Mouse (Mus musculus): ENCODE data around the gene Cd200.
"Not testable (repeated sequence)": the region's sequence is repeated elsewhere in the genome, so short reads cannot be mapped to it uniquely, and the experiment has no call there.

The Cd200 gene

DNA sequence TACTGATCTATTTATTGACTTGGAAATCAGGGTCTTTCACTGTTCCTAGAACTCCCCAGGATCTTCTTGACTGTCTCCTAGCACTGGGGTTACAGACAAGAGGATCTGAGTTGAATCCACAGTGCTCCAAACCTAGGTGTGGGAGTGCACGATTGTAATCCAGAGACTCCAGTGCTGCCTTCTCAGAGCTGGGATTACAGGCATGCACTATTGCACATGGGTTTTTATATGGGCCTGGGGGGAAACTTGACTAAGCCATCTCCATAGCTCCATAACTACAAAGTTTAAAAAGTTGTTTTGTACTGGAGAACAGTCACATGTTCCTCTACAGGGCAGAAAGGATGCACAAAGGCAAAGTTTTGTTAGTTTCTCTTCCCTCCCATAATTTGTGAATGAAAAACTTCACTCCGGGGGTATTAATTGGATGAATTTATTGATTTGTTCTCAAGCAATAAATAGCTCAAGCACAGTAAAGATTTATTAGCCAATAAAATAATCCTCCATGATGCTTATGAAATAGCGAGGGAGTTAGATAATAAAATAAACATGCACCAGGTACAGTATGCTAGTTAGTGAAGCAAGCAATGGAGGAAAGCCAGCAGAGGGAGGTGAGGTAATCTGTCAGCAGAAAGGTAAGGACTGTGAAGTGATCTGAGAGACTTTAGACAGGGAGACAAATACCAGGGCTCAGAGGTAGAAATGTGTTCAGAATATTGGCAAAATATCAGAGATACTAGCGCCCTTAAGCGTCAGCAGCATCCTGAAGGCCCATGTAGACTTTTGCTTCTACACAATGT lies 30.5 kb downstream of the Cd200 start:
- DNase-seq (ENCODE audit: low spot score in 2 of 2): no peak

DNA sequence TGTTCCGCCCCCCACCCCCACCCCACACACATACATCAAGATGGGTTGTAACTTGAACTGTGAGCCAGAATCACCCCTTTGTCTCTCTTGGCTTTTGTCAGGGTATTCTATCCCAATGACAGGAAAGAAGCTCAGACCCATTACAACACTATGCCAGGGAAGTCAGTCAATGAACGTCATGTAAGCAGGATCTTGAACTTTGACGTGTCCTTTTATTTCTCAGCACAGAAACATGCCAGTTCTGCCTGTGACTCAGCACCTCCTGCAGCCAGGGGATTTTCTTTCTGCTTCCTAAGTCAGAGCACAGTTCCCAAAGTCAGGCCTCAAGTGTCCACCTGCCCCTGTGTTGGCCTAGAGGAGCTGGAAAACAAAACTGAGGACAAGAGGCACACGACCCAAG lies 31.5 kb downstream of the Cd200 start:
- no peak for DNase-seq (ENCODE audit: low spot score in 2 of 2)

- DNase-seq (ENCODE audit: low spot score in 2 of 2): no peak
Measured at GRCm38 (mm10) chr16:45376812-45377211, 32.0 kb downstream of the Cd200 start.

DNA sequence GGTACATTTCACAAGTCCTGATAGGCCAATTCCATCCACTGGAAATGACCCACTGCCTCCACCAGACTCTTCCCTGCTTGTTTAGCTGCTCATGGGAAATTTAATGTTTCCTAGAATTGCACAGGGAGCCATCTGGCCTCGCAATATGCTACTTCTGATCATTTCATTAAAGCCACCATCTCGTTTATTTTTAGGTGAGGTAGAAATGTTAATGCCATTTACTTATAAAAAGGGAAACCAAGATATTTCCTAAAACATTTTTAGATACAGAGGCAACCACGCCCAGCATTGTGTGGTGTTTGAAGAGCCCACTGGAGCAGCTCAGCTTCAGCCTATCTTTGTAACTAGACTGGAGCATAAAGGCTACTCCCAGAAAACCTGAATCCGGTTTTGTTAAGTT lies 32.6 kb downstream of the Cd200 start:
- peak; percentile 57 to 82 for DNase-seq (ENCODE audit: low spot score in 2 of 2)

DNA sequence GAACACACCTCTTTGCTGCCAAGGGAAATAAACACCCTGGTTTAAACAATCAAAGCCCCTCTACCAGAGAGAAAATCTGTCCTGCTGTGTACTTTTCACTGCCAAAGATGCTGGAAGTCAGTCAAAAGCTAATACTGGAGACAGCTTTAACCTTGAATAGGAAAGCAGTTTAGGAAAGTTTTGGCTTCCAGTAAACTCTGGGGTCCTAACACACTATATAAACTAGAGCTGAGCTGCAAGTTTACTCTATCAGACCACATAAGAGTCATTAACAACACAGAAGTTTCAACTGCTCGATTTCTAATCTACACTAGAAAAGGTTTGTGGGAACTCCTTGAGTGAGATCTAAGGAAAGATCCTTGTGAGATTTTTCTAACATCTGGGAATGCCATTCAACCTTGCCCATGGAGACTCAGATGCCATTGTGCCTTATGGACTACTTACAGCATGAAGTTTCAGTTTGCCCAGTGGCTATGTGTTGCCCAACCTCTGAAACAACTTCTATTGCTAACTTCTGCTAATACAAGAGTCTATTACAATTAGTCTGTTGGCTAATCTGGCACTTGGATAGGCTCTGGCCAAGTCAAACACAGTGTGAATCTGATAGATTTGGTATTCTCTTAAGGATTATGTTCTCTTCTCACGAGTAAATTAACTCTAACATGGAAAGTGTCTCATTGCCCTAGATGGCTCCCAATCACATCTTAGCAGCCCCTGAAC lies 33.2 kb downstream of the Cd200 start:
- DNase-seq (ENCODE audit: low spot score in 2 of 2): no peak

DNA sequence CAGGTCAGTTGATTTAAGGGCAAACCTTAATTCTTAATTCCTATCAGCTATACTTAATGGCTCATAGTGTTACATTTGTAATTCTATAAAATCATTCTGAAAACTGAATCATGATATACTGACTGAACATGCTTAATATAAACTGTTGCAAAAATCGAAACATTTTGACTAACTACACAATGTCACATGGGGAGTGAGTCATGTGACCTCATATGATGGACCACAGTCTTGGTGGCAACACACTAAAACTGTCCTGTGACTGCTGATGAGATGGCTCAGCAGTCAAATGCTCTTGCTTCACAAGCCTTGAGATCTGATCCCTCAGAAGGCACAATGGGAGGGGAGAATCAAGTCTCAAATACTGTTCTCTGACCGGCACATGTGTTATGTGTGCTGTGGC lies 34.8 kb downstream of the Cd200 start:
- no peak for DNase-seq (ENCODE audit: low spot score in 2 of 2)

- DNase-seq (ENCODE audit: low spot score in 2 of 2): no peak
Measured at GRCm38 (mm10) chr16:45371076-45371475, 37.8 kb downstream of the Cd200 start.

DNA sequence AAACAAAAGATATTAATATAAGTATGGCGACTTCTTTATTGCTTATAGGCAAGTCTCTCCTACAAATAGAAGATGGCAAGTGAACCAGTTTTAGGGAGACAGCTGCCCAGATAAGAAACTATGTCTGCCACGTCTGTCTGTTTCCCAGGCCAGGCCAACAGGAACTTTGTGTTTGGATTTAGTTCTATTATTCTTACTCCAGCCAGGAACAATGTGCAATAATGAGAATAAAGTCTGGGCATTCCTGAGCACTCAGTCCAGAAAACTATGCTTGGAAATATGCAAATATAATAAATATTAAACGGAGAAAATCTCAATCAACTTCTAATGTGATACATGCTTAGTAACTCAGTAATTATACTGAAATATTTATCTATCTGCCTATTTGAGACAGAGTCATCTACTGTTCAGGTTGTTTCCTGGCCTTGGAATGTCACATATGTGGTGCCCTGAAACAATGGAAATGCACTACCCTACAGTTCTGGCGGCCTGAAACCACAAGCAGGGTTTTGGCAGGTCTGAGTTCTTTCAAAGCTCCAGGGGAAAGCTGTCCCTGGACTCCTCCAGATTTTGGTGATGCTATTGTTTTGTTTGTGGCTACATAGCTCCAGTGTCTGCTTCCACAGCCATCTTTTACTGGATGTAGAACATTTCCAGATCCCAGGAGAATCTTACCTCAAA lies 39.4 kb downstream of the Cd200 start:
- peak; percentile 60 to 77 for DNase-seq (ENCODE audit: low spot score in 2 of 2)

DNA sequence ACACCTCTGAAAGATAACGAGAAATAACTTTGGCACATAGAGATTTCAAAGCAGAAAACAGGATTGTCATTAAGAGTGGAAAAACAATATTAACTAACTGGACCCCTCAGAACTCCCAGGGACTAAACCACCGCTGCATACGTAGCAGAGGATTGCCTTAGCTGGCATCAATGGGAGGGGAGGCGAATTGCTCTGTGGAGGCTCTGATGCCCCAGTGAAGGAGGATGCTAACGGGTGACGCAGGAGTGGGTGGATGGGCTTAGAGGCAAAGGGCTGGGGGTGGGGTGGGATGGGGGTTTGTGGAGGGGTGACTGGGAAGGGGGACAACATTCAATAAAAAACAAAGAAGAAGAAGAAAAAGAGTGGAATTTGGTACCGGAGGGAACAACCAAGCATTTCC lies 42.7 kb downstream of the Cd200 start:
- DNase-seq (ENCODE audit: low spot score in 2 of 2): no peak

DNA sequence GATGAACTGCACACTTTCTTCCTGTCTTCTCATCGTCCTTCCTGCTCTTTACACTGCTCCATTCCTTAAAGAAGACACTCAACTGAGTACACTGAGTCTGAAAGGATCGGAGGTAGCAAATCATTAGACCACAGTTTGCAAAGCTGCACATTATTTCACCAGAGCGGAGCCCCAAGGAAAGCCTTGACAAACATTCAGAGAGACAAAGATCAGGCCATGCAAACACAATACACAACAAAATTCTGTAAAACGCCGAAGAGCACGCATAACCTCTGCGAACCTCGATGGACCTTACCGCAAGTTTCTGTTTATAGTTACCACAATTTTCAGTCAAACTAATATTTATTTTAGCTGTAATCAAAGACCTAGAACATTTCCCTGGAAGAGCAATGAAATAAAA lies 43.5 kb downstream of the Cd200 start:
- no peak for DNase-seq (ENCODE audit: low spot score in 2 of 2)

GRCm38 (mm10) chr16:45364627-45365026 lies 44.2 kb downstream of the Cd200 start:
- DNase-seq (ENCODE audit: low spot score in 2 of 2): no peak

- no peak for DNase-seq (ENCODE audit: low spot score in 2 of 2)
Measured at GRCm38 (mm10) chr16:45363480-45364045, 45.3 kb downstream of the Cd200 start.

GRCm38 (mm10) chr16:45361450-45361849 lies 47.4 kb downstream of the Cd200 start:
- DNase-seq (ENCODE audit: low spot score in 2 of 2): no peak

DNA sequence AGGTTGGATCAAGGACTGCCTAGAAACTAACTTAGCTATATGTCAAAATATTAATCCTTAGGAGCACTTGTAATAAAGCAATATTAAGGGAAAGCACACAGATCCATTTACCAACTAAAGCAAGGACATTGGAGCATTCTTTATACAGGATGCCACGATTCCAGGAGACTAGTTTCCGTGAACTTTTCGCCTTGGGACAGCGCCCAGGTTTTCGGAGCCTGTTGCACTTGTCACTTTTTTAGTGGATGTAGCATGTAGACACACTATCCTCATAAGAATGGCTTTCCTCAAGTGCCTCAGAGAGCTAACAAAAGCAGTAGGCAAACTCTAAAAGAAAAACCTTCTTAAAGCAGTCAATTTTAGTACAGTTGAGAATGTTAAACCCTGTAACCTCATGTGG lies 50.4 kb downstream of the Cd200 start:
- DNase-seq (ENCODE audit: low spot score in 2 of 2): not testable (repeated sequence)

GRCm38 (mm10) chr16:45357134-45357533 lies 51.7 kb downstream of the Cd200 start:
- DNase-seq (ENCODE audit: low spot score in 2 of 2): no peak

GRCm38 (mm10) chr16:45352875-45353274 lies 56.0 kb downstream of the Cd200 start:
- no peak for DNase-seq (ENCODE audit: low spot score in 2 of 2)

DNA sequence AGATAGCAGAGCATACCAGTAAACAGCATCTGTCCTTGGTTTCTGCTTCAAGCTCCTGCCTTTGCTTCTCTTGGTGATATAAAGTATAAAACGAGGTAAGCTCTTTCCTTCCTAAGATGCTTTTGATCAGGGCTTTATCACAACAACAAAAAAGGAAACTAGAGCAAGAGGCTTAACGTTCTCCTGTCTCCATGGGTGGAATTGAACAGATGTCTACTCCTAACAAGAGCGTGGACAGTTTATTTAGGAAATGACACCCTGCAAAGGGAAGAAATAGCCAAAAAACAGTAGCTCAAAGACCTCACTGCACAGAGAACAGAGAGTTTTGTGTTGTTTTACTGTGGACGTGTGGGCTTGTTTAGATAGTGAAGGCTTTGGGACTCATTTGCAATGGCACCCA lies 58.1 kb downstream of the Cd200 start:
- DNase-seq (ENCODE audit: low spot score in 2 of 2): no peak

- peak; percentile 72 to 87 for DNase-seq (ENCODE audit: low spot score in 2 of 2)
Measured at GRCm38 (mm10) chr16:45349523-45350298, 59.1 kb downstream of the Cd200 start.

GRCm38 (mm10) chr16:45348238-45348637 lies 60.6 kb downstream of the Cd200 start:
- DNase-seq (ENCODE audit: low spot score in 2 of 2): not testable (repeated sequence)

- no peak for DNase-seq (ENCODE audit: low spot score in 2 of 2)
Measured at GRCm38 (mm10) chr16:45346930-45347387, 61.9 kb downstream of the Cd200 start.

- no peak for DNase-seq (ENCODE audit: low spot score in 2 of 2)
Measured at GRCm38 (mm10) chr16:45346367-45346766, 62.5 kb downstream of the Cd200 start.
